ENCODE assay signal across 8 mouse cellular contexts in genomic region chr2:38530955-38531381, GRCm38 (mm10). TPM values are rescaled to one million over a fixed set of nuclear protein-coding genes. Genes with fewer than 3 reads are reported as not detected.
DNase-seq lines count a peak whose midpoint lies in the region; ATAC-seq lines count a peak whose summit lies in the region.

No protein-coding gene starts in this region.

- H3K4me3 ChIP-seq in hindbrain, embryonic 16.5 days (ENCODE audit: low read length), result no peak overlapping the region
- no peak overlapping the region for H3K4me3 ChIP-seq in hindbrain, embryonic 11.5 days (ENCODE audit: low read depth, low read length)
- H3K4me3 ChIP-seq in heart, embryonic 11.5 days (ENCODE audit: low read depth, low read length), result no peak overlapping the region

- H3K4me2 ChIP-seq in hindbrain, embryonic 16.5 days (ENCODE audit: low read length), result no peak overlapping the region
- no peak overlapping the region for H3K4me2 ChIP-seq in hindbrain, embryonic 11.5 days (replicated peaks; ENCODE audit: low read depth, low read length)
- H3K4me2 ChIP-seq in heart, embryonic 11.5 days, result peak overlapping the region; percentile 22

- no peak for DNase-seq in hindbrain, embryonic 11.5 days (ENCODE audit: low spot score)
- peak; percentile 41 for DNase-seq in kidney, postnatal 14 days
- DNase-seq in T-cell, adult 2 months (ENCODE audit: low spot score), result no peak
- DNase-seq in thymus, postnatal 14 days, result no peak
- DNase-seq in frontal cortex, postnatal 14 days (ENCODE audit: low spot score in 2 of 2), result no peak

- no peaks in the 10 kb centered on the region for H3K9me3 ChIP-seq in hindbrain, embryonic 16.5 days (ENCODE audit: control insufficient read depth, low read length)
- H3K9me3 ChIP-seq in hindbrain, embryonic 11.5 days (ENCODE audit: control insufficient read depth, low read length), result no peaks in the 10 kb centered on the region
- H3K9me3 ChIP-seq in heart, embryonic 11.5 days (replicated peaks; ENCODE audit: control insufficient read depth, low read length), result no peaks in the 10 kb centered on the region

- no peaks in the 10 kb centered on the region for H3K36me3 ChIP-seq in hindbrain, embryonic 16.5 days (ENCODE audit: control insufficient read depth, insufficient read depth, low read length)
- H3K36me3 ChIP-seq in hindbrain, embryonic 11.5 days (ENCODE audit: control insufficient read depth, insufficient read depth, low read length), result no peaks in the 10 kb centered on the region
- no peaks in the 10 kb centered on the region for H3K36me3 ChIP-seq in heart, embryonic 11.5 days (ENCODE audit: control insufficient read depth, insufficient read depth, low read length)

- ATAC-seq in hindbrain, embryonic 16.5 days, result peak; percentile 40; the same call in 1 of the 2 replicates
- no peak for ATAC-seq in hindbrain, embryonic 11.5 days (ENCODE audit: low FRiP score)
- peak; percentile 85 for ATAC-seq in heart, embryonic 11.5 days (replicated peaks; ENCODE audit: insufficient number of reproducible peaks, low FRiP score, low TSS enrichment)
- ATAC-seq in megakaryocyte-erythroid progenitor cell, adult 5-6 weeks (replicated peaks; ENCODE audit: low FRiP score, low TSS enrichment, poor library complexity, severe bottlenecking), result peak; percentile 80

- H3K9ac ChIP-seq in hindbrain, embryonic 16.5 days (ENCODE audit: low read depth, low read length), result no peak overlapping the region
- no peak overlapping the region for H3K9ac ChIP-seq in hindbrain, embryonic 11.5 days (ENCODE audit: low read depth, low read length)
- H3K9ac ChIP-seq in heart, embryonic 11.5 days (ENCODE audit: low read depth, low read length), result no peak overlapping the region; the same call in 1 of the 2 replicates

- H3K4me1 ChIP-seq in hindbrain, embryonic 16.5 days (ENCODE audit: control insufficient read depth, insufficient read depth, low read depth, low read length), result peaks cover 20% of the 10 kb centered on the region
- H3K4me1 ChIP-seq in hindbrain, embryonic 11.5 days (replicated peaks; ENCODE audit: control insufficient read depth, insufficient read depth, low read length), result peaks cover 4% of the 10 kb centered on the region; the same call in 1 of the 2 replicates
- peaks cover 74% of the 10 kb centered on the region for H3K4me1 ChIP-seq in heart, embryonic 11.5 days (ENCODE audit: control insufficient read depth, insufficient read depth, low read length)

- no peak overlapping the region for H3K27ac ChIP-seq in hindbrain, embryonic 16.5 days (ENCODE audit: low read depth, low read length)
- no peak overlapping the region for H3K27ac ChIP-seq in hindbrain, embryonic 11.5 days (ENCODE audit: low read depth, low read length)
- peak overlapping the region; percentile 64 for H3K27ac ChIP-seq in heart, embryonic 11.5 days (ENCODE audit: low read depth, low read length)

- no peaks in the 10 kb centered on the region for H3K27me3 ChIP-seq in hindbrain, embryonic 16.5 days (replicated peaks; ENCODE audit: control insufficient read depth, insufficient read depth, low read length)
- no peaks in the 10 kb centered on the region for H3K27me3 ChIP-seq in hindbrain, embryonic 11.5 days (ENCODE audit: control insufficient read depth, insufficient read depth, low read length)
- no peaks in the 10 kb centered on the region for H3K27me3 ChIP-seq in heart, embryonic 11.5 days (ENCODE audit: control insufficient read depth, insufficient read depth, low read length)

- 24% methylated on average over 6 of the region's 6 CpGs for WGBS in hindbrain, embryonic 16.5 days
- WGBS in hindbrain, embryonic 11.5 days, result 63% methylated on average over 6 of the region's 6 CpGs
- 19% methylated on average over 6 of the region's 6 CpGs for WGBS in heart, embryonic 11.5 days (ENCODE audit: insufficient replicate concordance)

RNA-seq across cellular contexts. Expression of gene Nek6, which starts 19.5 kb away (rescaled TPM):
- polyA plus RNA-seq in hindbrain, embryonic 16.5 days (2015; fragmentation: Nextera tagmentation; extraction: Ambion mirVana), result 65.4 and 72.4 TPM in 2 replicates
- 84.5 and 87.8 TPM in 2 replicates for polyA plus RNA-seq in hindbrain, embryonic 11.5 days (2014; fragmentation: Nextera tagmentation; extraction: Ambion mirVana)
- polyA plus RNA-seq in heart, embryonic 11.5 days (2014; fragmentation: Nextera tagmentation; extraction: Ambion mirVana), result 78.8 and 85.1 TPM in 2 replicates
- not detected in 2 replicates for total RNA-seq in megakaryocyte-erythroid progenitor cell, adult 5-6 weeks (2014; fragmentation: Nextera tagmentation)
- 0.05 and 0.65 TPM in 2 replicates for total RNA-seq in megakaryocyte-erythroid progenitor cell, adult 5-6 weeks (2017)
